Mouse (Mus musculus) spleen, adult 2 months (tissue): ENCODE measurements at regions not wholly inside any gene's neighbourhood (a gene's known extent, or its start where the extent isn't known, plus 50 kb on each side); places are given as distances from the start of the nearest gene placed in this dataset.

ENCODE experiments used
- CTCF ChIP-seq: fragments of 200-500 bp; IDR thresholded peaks from 2 replicates; pipeline ENCODE4 v1.5.1; 2011; ENCODE audit warnings: mild to moderate bottlenecking, inconsistent platforms; ENCODE audit not compliant: insufficient read depth, insufficient read length, insufficient replicate concordance; ENCODE audit errors: extremely low read depth
- POLR2A ChIP-seq: fragments of 200-500 bp; IDR thresholded peaks from 2 replicates; pipeline ENCODE4 v1.6.1; 2011; ENCODE audit warnings: low read depth, low read length, inconsistent platforms

GRCm38 (mm10) chr13:115287371-115287770 lies 185.6 kb upstream of the Itga1 start:
- TF ChIP-seq POLR2A = no peak
- no peak for TF ChIP-seq CTCF
